Mouse (Mus musculus) embryonic fibroblast, embryonic 13.5 days (primary cell): ENCODE results near the gene Usp39.

Experiments
- CTCF ChIP-seq: IDR thresholded peaks from 2 replicates; pipeline ENCODE4 v1.5.1; 2011; ENCODE audit warnings: mild to moderate bottlenecking, control low read depth, low read length, moderate library complexity, borderline replicate concordance; ENCODE audit not compliant: insufficient read depth
- POLR2A ChIP-seq: IDR thresholded peaks from 2 replicates; pipeline ENCODE4 v1.6.1; 2011; ENCODE audit warnings: low read depth, mild to moderate bottlenecking, control low read depth, low read length, moderate library complexity

DNA sequence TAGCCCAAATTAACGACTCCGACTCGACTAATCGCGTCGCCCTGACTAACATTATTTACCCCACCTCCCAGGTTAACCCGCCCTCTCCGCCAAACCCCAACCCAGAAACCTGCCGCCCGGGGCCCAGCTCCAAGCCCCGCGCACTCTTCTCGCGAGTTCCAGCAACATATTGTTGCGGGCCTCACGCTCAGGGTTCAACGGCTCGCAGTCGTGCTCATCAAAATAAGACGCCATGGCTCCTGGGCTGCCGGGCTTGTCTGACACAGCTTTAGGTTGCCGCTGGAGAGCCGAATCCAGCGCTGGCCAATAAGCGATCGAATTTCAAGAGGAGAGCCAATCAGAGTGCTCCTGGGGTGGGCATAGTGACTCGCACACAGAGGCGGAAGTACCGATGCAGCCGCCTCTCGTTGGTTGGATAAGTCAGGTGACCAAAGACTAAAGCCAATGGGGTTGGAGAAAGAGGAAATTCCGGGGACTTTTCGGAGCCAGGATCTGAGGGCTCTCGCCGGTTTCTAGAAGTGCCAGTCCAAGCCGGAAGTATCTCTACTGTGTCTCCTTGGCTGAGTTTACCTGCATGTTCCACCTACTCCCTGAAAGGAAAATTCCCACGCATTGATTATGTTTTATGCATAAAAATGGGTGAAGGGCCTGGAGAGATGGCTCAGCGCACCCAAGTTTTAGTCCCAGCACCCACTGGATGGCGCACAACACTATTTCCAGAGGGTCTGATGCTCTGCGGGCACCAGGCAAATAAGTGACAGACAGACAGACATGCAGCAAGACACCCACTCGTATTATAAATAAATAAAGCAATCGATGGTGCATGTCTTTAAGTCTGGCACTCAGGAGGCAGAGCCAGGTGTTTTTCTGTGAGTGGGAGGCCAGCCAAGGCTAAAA lies 17.4 kb upstream of the Usp39 start:
- TF ChIP-seq POLR2A (peak; percentile 83), CTCF (no peak)
